Mouse (Mus musculus) liver, embryonic 14.5 days (tissue): Measurements from ENCODE around the gene Cmtm8.

Experiments used
- CTCF ChIP-seq: IDR thresholded peaks from 2 replicates; pipeline ENCODE4 v1.5.1; 2016; ENCODE audit warnings: antibody characterized with exemption, low read depth, control low read depth
- EP300 ChIP-seq: IDR thresholded peaks from 2 replicates; pipeline ENCODE4 v1.6.1; 2016; ENCODE audit warnings: antibody characterized with exemption, low read depth

DNA sequence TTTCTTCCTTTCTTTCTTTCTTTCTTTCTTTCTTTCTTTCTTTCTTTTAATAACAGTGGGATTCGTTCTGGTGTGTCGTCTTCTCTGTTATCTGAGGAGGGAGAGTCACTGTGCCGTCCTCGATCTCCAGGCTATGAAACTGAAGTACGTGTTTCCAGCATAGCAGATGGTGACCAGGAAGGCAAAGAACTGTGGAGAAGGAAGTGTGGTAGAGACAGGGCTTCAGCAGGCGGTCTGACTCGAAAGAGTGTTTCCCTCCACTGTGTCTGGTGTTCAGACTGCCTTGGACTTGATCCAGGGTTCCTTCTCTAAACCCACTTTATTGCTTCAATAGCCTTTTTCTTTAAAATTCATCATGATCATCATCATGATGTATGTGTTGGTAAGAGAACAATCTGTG, 54.4 kb downstream of the Cmtm8 start:
- TF ChIP-seq CTCF, result no peak
- no peak for TF ChIP-seq EP300
